Mouse (Mus musculus): Measurements from ENCODE around the gene Acin1. TPM values are rescaled to one million over a fixed set of nuclear protein-coding genes. Genes with fewer than 3 reads are reported as not detected.

Acin1 gene
- polyA plus RNA-seq, 1 experiment: 79.4 TPM

GRCm38 (mm10) chr14:54699586-54699985 is 12.9 kb upstream of the Acin1 start:
- Histone ChIP-seq H3K36me3 (ENCODE audit: control insufficient read depth, insufficient read depth, low read length) (no peaks in the 10 kb centered on the region), H3K27ac (ENCODE audit: insufficient read depth, low read depth, low read length) (no peak overlapping the region), H3K4me3 (ENCODE audit: insufficient read depth, low read depth, low read length) (no peak overlapping the region), H3K27me3 (replicated peaks; ENCODE audit: control insufficient read depth, insufficient read depth, low read length) (no peaks in the 10 kb centered on the region), H3K4me1 (ENCODE audit: control insufficient read depth, insufficient read depth, low read length) (peaks cover 5% of the 10 kb centered on the region)
- DNase-seq: no peak
- 58% methylated on average over 3 of the region's 3 CpGs for WGBS
- TF ChIP-seq POLR2A (IDR thresholded peaks at IDR 0.05; ENCODE audit: low read depth, low read length) (no peak), CTCF (conservative IDR thresholded peaks at IDR 0.05; ENCODE audit: insufficient read depth, insufficient read length, low read depth, low read length) (no peak)

- no peak for DNase-seq
- TF ChIP-seq POLR2A (IDR thresholded peaks at IDR 0.05; ENCODE audit: low read depth, low read length) (no peak), CTCF (conservative IDR thresholded peaks at IDR 0.05; ENCODE audit: insufficient read depth, insufficient read length, low read depth, low read length) (no peak)
- WGBS: 91% methylated on average over 4 of the region's 4 CpGs
- Histone ChIP-seq H3K36me3 (ENCODE audit: control insufficient read depth, insufficient read depth, low read length) (no peaks in the 10 kb centered on the region), H3K27ac (ENCODE audit: insufficient read depth, low read depth, low read length) (no peak within 1 kb of the TSS), H3K27me3 (replicated peaks; ENCODE audit: control insufficient read depth, insufficient read depth, low read length) (no peaks in the 10 kb centered on the region), H3K4me1 (ENCODE audit: control insufficient read depth, insufficient read depth, low read length) (peaks cover 7% of the 10 kb centered on the region), H3K4me3 (ENCODE audit: insufficient read depth, low read depth, low read length) (no peak within 1 kb of the TSS)
These were observed 12.0 kb upstream of the Acin1 start, which contains the start of gene Gm29776 for GRCm38 (mm10) chr14:54698733-54699132. Gene Gm29776, minus strand, starts transcription at chr14:54698833.

GRCm38 (mm10) chr14:54696752-54697151 is 10.0 kb upstream of the Acin1 start:
- TF ChIP-seq POLR2A (IDR thresholded peaks at IDR 0.05; ENCODE audit: low read depth, low read length) (no peak), CTCF (conservative IDR thresholded peaks at IDR 0.05; ENCODE audit: insufficient read depth, insufficient read length, low read depth, low read length) (no peak)
- WGBS: 89% methylated on average over 4 of the region's 4 CpGs

GRCm38 (mm10) chr14:54695042-54695441 is 8.3 kb upstream of the Acin1 start:
- 63% methylated on average over 6 of the region's 6 CpGs for WGBS
- no peaks in the 10 kb centered on the region; the same call in none of the 2 replicates for H3K36me3 ChIP-seq (ENCODE audit: control insufficient read depth, insufficient read depth, low read length)
- no peak overlapping the region for H3K27ac ChIP-seq (ENCODE audit: insufficient read depth, low read depth, low read length)
- H3K4me1 ChIP-seq (ENCODE audit: control insufficient read depth, insufficient read depth, low read length): peaks cover 7% of the 10 kb centered on the region
- no peaks in the 10 kb centered on the region for H3K27me3 ChIP-seq (replicated peaks; ENCODE audit: control insufficient read depth, insufficient read depth, low read length)
- H3K4me3 ChIP-seq (ENCODE audit: insufficient read depth, low read depth, low read length): no peak overlapping the region
- DNase-seq: no peak
- TF ChIP-seq POLR2A (IDR thresholded peaks at IDR 0.05; ENCODE audit: low read depth, low read length) (no peak), CTCF (conservative IDR thresholded peaks at IDR 0.05; ENCODE audit: insufficient read depth, insufficient read length, low read depth, low read length) (no peak)

More at GRCm38 (mm10) chr14:54696752-54697151, 10.0 kb upstream of the Acin1 start:
- DNase-seq: no peak
- Histone ChIP-seq H3K4me3 (ENCODE audit: insufficient read depth, low read depth, low read length) (no peak overlapping the region), H3K27me3 (replicated peaks; ENCODE audit: control insufficient read depth, insufficient read depth, low read length) (no peaks in the 10 kb centered on the region), H3K36me3 (ENCODE audit: control insufficient read depth, insufficient read depth, low read length) (no peaks in the 10 kb centered on the region), H3K4me1 (ENCODE audit: control insufficient read depth, insufficient read depth, low read length) (peaks cover 7% of the 10 kb centered on the region), H3K27ac (ENCODE audit: insufficient read depth, low read depth, low read length) (no peak overlapping the region)

GRCm38 (mm10) chr14:54687251-54687650 is 520 bp upstream of the Acin1 start:
- TF ChIP-seq CTCF (conservative IDR thresholded peaks at IDR 0.05; ENCODE audit: insufficient read depth, insufficient read length, low read depth, low read length): no peak
- no peak for TF ChIP-seq POLR2A (IDR thresholded peaks at IDR 0.05; ENCODE audit: low read depth, low read length)

GRCm38 (mm10) chr14:54686063-54686521 is 639 bp downstream of the Acin1 start, which contains the start of gene 1700123O20Rik:
Gene 1700123O20Rik, plus strand, starts transcription at chr14:54686216.
- Histone ChIP-seq H3K4me3 (ENCODE audit: insufficient read depth, low read depth, low read length) (peak within 1 kb of the TSS; percentile 98), H3K36me3 (ENCODE audit: control insufficient read depth, insufficient read depth, low read length) (no peaks in the 10 kb centered on the region; the same call in none of the 2 replicates), H3K27me3 (replicated peaks; ENCODE audit: control insufficient read depth, insufficient read depth, low read length) (no peaks in the 10 kb centered on the region), H3K27ac (ENCODE audit: insufficient read depth, low read depth, low read length) (peak within 1 kb of the TSS; percentile 99), H3K4me1 (ENCODE audit: control insufficient read depth, insufficient read depth, low read length) (peaks cover 7% of the 10 kb centered on the region; the same call in 1 of the 2 replicates)
- under 1% methylated on average over 40 of the region's 41 CpGs for WGBS
- TF ChIP-seq POLR2A (IDR thresholded peaks at IDR 0.05; ENCODE audit: low read depth, low read length) (no peak), CTCF (conservative IDR thresholded peaks at IDR 0.05; ENCODE audit: insufficient read depth, insufficient read length, low read depth, low read length) (peak; percentile 29; the same call in 1 of the 2 replicates)
- DNase-seq: peak; percentile 89

More at GRCm38 (mm10) chr14:54687251-54687650, 520 bp upstream of the Acin1 start:
- under 1% methylated on average over 8 of the region's 8 CpGs for WGBS
- DNase-seq: no peak
- no peaks in the 10 kb centered on the region; the same call in none of the 2 replicates for H3K36me3 ChIP-seq (ENCODE audit: control insufficient read depth, insufficient read depth, low read length)
- peak overlapping the region; percentile 97 for H3K27ac ChIP-seq (ENCODE audit: insufficient read depth, low read depth, low read length)
- H3K4me1 ChIP-seq (ENCODE audit: control insufficient read depth, insufficient read depth, low read length): peaks cover 7% of the 10 kb centered on the region; the same call in 1 of the 2 replicates
- no peaks in the 10 kb centered on the region for H3K27me3 ChIP-seq (replicated peaks; ENCODE audit: control insufficient read depth, insufficient read depth, low read length)
- peak overlapping the region; percentile 98 for H3K4me3 ChIP-seq (ENCODE audit: insufficient read depth, low read depth, low read length)

GRCm38 (mm10) chr14:54685471-54685870 is 1.3 kb downstream of the Acin1 start:
- Histone ChIP-seq H3K27me3 (replicated peaks; ENCODE audit: control insufficient read depth, insufficient read depth, low read length) (no peaks in the 10 kb centered on the region), H3K4me3 (ENCODE audit: insufficient read depth, low read depth, low read length) (peak overlapping the region; percentile 93), H3K36me3 (ENCODE audit: control insufficient read depth, insufficient read depth, low read length) (no peaks in the 10 kb centered on the region; the same call in none of the 2 replicates), H3K27ac (ENCODE audit: insufficient read depth, low read depth, low read length) (peak overlapping the region; percentile 99), H3K4me1 (ENCODE audit: control insufficient read depth, insufficient read depth, low read length) (peaks cover 7% of the 10 kb centered on the region; the same call in 1 of the 2 replicates)
- TF ChIP-seq CTCF (conservative IDR thresholded peaks at IDR 0.05; ENCODE audit: insufficient read depth, insufficient read length, low read depth, low read length): no peak
- no peak for TF ChIP-seq POLR2A (IDR thresholded peaks at IDR 0.05; ENCODE audit: low read depth, low read length)
- 1% methylated on average over 8 of the region's 8 CpGs for WGBS
- no peak for DNase-seq

Data from kidney, adult 2 months (tissue).